Mouse (Mus musculus) c-Kit-negative CD71-positive TER-119-positive erythroid progenitor cells, embryonic 14.5 days (primary cell): ENCODE results near the gene Tmem179b.
"Not testable (repeated sequence)": the region's sequence is repeated elsewhere in the genome, so short reads cannot be mapped to it uniquely, and the experiment has no call there.

Source experiments
- DNase-seq: peaks from one replicate; pipeline ENCODE4 v3.0.0-alpha.2; 2013; ENCODE audit warnings: low read depth, low spot score

Gene Tmem179b

DNA sequence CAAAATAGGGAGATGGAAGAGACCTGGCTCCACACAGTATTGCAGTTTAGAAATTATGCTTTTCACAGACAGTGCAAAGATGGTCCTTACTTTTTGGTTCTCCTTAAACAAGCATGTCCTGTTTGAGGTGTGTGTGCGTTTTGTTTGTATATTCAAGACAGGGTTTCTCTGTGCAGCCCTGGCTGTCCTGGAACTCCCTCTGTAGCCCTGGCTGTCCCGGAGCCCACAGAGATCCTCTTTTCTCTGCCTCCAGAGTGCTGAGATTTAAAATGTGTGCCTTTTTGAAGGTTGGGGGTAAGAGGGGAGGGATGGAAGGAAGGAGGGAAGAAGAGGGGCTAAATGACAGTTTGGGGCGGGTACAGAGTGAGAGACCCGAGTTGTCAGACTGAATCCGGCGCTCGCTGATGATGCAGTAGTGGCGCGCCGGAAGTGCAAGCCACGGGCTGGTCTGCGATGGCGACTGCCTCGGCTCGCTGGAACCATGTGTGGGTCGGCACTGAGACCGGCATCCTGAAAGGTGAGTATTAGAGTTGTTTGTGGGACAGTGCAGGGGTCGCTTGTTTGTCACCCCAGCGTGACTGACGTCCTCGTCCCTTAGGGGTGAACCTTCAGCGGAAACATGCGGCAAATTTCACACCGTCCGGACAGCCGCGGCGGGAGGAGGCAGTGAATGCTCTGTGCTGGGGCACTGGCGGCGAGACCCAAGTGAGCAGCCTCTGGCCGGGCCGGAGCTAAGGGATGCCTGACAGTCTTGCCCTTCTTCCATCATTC lies 38.7 kb downstream of the Tmem179b start, which contains the start of gene Wdr74:
TSS of gene Wdr74 (plus strand) at position 439 of the 771 bp plus-strand sequence.
- DNase-seq = no peak

DNA sequence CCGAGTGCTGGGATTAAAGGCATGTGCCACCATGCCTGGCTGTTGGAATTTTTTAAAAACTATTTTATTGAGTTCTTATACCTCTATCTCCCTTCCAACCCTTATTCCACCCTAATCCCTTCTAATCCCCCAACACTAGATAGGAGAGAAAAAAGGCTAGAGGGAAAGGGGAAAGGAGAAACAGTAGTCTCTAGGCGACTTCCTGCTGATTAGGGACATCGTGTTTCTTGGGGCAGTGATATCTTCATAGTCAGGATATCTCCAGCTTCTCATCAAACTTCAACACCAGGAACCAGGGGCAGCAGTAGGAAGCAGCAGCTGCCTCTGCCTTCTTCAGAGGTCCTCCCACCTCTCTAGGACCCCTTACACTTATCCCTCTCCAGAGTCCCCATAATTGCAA lies 39.9 kb downstream of the Tmem179b start:
- no peak for DNase-seq

DNA sequence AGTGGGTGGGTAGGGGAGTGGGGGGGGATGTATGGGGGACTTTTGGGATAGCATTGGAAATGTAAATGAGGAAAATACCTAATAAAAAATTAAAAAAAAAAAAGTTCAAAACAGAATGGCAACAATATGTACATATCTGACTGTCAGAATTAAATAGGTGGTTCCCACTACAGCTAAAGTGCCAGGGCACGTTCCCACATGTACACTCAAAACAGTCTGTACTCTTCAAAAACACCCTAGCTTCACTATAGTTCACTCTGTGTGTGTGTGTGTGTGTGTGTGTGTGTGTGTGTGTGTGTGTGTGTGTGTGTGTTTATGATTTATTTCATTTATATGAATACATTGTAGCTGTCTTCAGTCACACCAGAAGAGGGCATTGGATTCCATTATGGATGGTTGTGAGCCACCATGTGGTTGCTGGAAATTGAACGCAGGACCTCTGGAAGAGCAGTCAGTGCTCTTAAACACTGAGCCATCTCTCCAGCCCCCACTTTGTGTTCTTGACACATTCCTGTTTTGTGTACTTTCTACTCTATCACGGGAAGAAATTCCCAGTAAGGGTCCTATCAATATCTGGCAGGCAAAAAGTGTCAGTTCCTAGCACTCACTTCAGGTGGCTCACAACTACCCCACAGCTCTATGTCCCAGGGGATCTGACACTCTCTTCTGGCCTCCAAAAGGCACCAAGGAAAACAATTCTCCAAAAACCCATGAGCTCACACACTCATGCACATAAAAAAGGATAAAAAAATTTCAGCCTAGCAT lies 45.8 kb downstream of the Tmem179b start:
- not testable (repeated sequence) for DNase-seq

DNA sequence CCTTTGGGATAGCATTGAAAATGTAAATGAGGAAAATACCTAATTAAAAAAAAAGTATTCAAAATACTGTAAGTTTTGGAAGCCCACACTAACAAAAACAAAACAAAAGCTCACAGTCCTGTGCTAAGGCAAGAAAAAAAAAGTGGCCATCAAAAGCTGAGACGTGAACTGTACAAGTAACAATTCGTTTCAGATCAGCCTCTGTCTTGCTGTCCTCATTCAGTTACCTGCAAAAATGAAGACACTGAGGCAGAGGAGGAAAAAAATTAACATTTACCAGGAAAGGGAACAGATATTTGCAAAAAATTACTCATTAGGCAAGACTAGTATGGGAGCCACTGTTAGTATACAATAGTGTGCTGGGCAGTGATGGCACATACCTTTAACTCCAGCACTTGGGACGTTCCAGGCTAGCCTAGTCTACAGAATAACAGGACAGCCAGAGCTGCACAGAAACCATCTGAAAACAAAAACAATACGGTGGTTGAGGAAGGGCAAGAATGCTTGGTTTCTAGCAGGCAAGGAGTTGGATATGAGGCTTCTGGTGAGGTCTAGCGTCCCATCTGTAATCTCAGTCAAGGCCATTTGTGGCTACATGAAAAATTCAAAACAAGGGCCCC lies 46.7 kb downstream of the Tmem179b start:
- no peak for DNase-seq

DNA sequence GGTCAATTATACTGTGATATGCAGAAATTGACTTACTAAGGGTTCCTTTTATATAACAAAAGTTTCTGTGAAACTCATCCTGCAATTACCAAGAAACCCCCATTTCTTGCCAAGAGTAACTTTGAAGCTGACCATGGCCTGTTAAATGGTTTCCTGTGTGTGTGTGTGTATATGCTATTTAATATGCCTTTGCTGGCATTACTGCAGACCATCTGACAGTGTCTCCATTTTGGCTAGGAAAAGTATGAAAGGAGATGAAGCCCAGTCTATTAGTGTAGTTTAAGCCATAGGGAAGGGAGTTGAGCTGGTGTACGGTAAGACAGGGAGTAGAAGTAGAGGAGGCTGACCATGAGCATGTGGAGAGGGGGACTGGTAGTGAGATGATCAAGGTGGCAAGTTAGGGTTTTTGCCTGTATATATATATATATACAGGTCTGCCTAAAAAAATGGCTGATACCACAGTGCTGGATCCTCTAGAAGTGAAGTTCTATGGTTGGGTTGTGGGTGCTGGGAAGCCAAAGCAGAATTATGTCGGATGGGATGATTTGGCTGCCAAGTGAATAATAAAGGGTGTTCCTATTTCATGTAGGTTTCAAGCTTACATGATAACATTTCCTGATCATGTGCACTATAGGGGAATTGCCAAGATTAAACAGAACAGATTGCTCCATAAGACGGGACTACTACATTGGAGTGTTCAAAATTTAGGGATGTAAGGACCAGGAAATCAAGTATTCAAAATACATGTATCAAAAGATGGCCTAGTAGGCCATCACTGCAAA lies 47.5 kb downstream of the Tmem179b start:
- DNase-seq = no peak

DNA sequence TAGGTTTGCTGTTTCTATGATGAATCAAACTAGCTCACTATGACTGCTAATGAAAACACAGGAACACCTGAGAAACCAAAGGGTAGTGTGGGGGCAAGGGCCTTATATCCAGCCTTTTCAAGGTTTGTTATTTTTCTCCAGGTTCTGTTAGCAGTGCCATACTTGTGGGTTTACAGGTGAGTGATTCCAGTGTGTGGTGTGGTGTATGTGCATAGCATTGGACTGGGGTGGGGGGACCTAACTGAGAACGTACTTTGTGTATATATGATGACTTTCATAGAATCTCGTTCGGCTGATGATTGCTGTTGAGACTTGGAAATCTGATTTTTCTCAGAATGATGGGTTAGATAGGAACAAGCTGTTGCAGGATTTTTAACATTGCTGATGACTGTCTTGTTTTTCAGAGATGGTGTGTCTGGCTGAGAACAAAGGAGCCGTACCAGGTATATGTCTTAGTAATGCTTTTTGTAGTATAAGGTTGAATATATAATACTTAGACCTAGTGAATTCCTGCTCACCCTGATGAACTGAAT lies 49.1 kb downstream of the Tmem179b start:
- no peak for DNase-seq

DNA sequence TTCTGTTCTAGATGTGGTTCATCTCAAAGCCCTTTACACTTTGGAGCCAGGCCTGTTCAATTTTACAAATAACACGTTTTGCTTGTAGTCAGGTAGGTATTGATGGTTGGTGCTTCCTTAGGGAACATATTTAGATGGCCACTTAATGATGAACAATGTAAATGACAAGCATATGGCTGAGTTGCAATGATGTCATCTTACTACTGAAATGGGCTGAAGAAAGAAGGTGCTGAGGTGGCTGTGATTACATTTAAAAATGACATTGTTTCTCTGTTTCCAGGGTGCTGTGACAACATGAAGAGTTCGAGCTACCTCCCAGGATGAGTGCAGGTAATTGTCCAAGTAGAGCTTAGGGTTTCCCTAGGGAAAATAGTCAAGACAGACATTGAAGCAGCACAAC lies 49.9 kb downstream of the Tmem179b start:
- no peak for DNase-seq

DNA sequence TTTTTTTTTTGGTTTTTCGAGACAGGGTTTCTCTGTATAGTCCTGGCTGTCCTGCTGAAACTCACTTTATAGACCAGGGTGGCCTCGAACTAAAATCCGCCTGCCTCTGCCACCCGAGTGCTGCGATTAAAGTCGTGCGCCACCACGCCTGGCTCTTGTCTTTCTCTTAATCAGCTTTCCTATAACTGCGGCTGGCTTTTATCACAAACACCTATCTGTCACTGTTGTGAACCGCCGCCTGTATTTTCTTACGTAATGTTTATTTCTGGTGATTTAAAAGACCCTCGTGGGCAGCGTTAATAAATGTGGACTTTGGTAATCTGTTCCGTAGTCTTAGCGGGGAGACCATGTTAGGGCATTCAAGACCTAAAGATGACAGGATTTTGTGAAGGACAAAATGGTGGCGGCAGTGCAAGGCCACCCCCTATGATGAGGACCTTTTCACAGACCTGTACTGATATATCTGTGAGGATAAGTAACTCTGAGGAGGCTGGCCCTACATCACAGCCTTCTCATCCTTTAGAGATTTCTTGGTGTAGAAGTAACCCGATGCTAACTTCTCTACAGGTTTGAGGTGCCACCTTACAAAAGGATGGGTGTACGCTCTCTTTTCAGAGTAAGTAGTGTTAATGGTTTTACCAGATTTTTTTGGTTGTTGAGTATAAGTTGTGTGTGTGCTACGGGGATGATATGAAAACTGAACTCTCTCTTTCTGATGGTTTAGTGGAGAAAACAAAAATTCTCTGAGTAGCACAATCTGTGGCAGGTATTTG lies 50.5 kb downstream of the Tmem179b start:
- no peak for DNase-seq

DNA sequence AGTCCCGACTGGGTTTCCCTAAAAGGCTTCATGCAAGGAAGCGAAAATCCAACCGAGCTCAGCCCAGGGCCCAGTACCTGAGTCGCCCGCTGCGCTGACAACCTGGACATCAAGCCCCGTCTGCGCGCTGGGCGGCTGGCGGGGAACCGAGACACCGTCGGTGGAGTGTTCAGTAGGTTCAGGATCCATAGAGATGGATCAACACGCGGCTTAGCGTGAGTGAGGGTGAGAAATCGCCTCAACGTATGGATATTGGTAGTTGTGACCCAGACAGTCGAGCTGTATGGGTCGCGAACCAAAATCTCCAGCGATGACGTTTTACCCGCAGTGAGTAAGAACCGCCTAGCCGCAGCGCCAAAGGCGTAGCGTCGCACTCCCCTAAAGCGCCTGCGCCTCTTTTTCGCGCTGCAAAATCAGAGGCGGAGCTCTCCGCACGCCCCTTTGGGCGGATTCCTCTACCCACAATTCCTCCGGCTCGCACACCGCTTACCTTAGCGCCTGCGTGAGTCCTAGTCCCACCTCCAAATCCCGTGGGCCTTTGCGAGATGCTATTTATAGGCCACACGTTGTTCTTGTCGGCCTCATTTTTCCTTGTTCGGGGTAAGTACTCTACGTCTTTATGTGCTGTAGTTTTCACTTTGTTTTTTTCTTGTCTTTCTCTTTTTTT lies 51.2 kb downstream of the Tmem179b start, which contains the start of gene Slc3a2:
TSS of gene Slc3a2 (minus strand) at position 463 of the 667 bp plus-strand sequence.
- peak; percentile 95 for DNase-seq

DNA sequence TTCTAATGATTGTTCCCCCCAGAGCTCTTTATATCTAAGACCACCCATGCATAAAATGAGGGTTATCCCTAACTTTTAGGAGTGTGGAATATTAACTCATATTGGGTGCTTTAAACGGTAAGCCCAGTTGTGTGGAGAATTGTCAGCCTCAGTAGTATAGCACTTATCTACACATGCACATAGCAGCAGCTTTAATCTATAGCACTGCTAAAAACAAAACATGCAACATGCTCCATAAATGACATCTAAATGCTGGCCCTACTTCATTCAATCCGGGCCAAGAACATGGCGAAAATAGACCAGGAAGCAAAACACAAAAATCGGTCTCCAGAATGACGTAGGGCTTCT lies 51.7 kb downstream of the Tmem179b start:
- no peak for DNase-seq
